8 mouse cellular contexts compared by ENCODE assay signal in the genomic region with DNA sequence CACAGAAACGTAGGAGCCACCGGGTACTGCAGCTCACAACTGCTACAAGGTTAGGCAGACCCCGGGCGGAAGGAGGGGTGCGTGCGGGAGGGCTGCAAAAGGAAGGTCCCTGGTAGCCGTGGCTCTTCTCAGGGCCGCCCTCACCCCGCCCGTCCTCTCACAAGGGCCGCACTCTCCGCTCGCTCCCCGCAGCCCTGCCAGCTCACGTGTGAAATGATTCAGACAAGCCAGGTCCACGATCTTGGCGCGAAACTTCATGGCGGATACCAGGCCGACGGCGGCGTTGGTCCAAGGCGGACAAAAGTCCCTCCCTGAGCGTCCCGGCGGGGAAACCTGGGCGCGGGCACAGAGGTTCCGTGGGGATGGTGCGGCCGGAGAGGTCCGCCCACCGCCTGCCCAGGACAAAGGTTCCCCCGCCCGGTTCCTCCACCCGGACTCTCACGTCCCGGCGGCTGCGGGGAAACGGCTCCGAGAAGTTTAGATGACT. TPM values are rescaled to one million over a fixed set of nuclear protein-coding genes. Genes with fewer than 3 reads are reported as not detected.
DNase-seq lines count a peak whose midpoint lies in the region; ATAC-seq and TF ChIP-seq lines count a peak whose summit lies in the region.

A gene (minus strand): TSS at position 339 of the 487 bp plus-strand sequence.

- peak; percentile 90 for ATAC-seq in embryonic facial prominence, embryonic 15.5 days (ENCODE audit: insufficient number of reproducible peaks, low FRiP score, low TSS enrichment, low read depth)
- ATAC-seq in kidney, embryonic 14.5 days (ENCODE audit: low FRiP score, low TSS enrichment) = peak; percentile 97
- ATAC-seq in limb, embryonic 15.5 days (ENCODE audit: insufficient number of reproducible peaks, low FRiP score, low TSS enrichment, low read depth) = peak; percentile 91

- H3K27ac ChIP-seq in bone marrow, adult 2 months (ENCODE audit: control insufficient read depth, insufficient read depth, low read depth, low read length, poor library complexity) = peak within 1 kb of the TSS; percentile 57
- peak within 1 kb of the TSS; percentile 92 for H3K27ac ChIP-seq in embryonic facial prominence, embryonic 15.5 days (replicated peaks)
- peak within 1 kb of the TSS; percentile 94 for H3K27ac ChIP-seq in kidney, embryonic 14.5 days (ENCODE audit: low read depth, low read length)
- peak within 1 kb of the TSS; percentile 94 for H3K27ac ChIP-seq in limb, embryonic 15.5 days

- no peak for TF ChIP-seq CTCF in bone marrow, adult 2 months (IDR thresholded peaks at IDR 0.05; ENCODE audit: control insufficient read depth, insufficient read depth, low read length)

- H3K9me3 ChIP-seq in embryonic facial prominence, embryonic 15.5 days (replicated peaks) = no peaks in the 10 kb centered on the region
- no peaks in the 10 kb centered on the region for H3K9me3 ChIP-seq in kidney, embryonic 14.5 days (ENCODE audit: control insufficient read depth, low read length)
- no peaks in the 10 kb centered on the region for H3K9me3 ChIP-seq in limb, embryonic 15.5 days

- peak; percentile 84 for DNase-seq in 416B (ENCODE audit: low read depth)
- peak; percentile 82 to 87 for DNase-seq in heart, adult 9 months (ENCODE audit: low spot score in 2 of 2)
- DNase-seq in monocyte, adult 2 months (ENCODE audit: low read depth in 1 of 2, low spot score in 2 of 2) = peak; percentile 51 to 56
- peak; percentile 77 to 78 for DNase-seq in spleen, postnatal 36 days (ENCODE audit: low spot score in 2 of 2)

- H3K36me3 ChIP-seq in embryonic facial prominence, embryonic 15.5 days = peaks cover 8% of the 10 kb centered on the region
- H3K36me3 ChIP-seq in kidney, embryonic 14.5 days (ENCODE audit: control insufficient read depth, insufficient read depth, low read length) = peaks cover 22% of the 10 kb centered on the region
- peaks cover 11% of the 10 kb centered on the region for H3K36me3 ChIP-seq in limb, embryonic 15.5 days

- H3K4me1 ChIP-seq in bone marrow, adult 2 months (ENCODE audit: control insufficient read depth, insufficient read depth, low read length) = no peaks in the 10 kb centered on the region
- peaks cover 11% of the 10 kb centered on the region for H3K4me1 ChIP-seq in embryonic facial prominence, embryonic 15.5 days
- peaks cover 9% of the 10 kb centered on the region; the same call in 1 of the 2 replicates for H3K4me1 ChIP-seq in kidney, embryonic 14.5 days (ENCODE audit: control insufficient read depth, insufficient read depth, low read length)
- peaks cover 9% of the 10 kb centered on the region for H3K4me1 ChIP-seq in limb, embryonic 15.5 days

- H3K4me2 ChIP-seq in embryonic facial prominence, embryonic 15.5 days (replicated peaks) = peak within 1 kb of the TSS; percentile 86
- H3K4me2 ChIP-seq in kidney, embryonic 14.5 days (replicated peaks; ENCODE audit: low read depth, low read length) = peak within 1 kb of the TSS; percentile 73
- H3K4me2 ChIP-seq in limb, embryonic 15.5 days = peak within 1 kb of the TSS; percentile 76

- H3K9ac ChIP-seq in embryonic facial prominence, embryonic 15.5 days = peak within 1 kb of the TSS; percentile 72
- peak within 1 kb of the TSS; percentile 91 for H3K9ac ChIP-seq in kidney, embryonic 14.5 days (ENCODE audit: low read depth, low read length)
- peak within 1 kb of the TSS; percentile 63 for H3K9ac ChIP-seq in limb, embryonic 15.5 days

- TF ChIP-seq POLR2A in bone marrow, adult 2 months (IDR thresholded peaks at IDR 0.05; ENCODE audit: borderline replicate concordance, control insufficient read depth, low read depth, low read length) = peak; percentile 90

- under 1% methylated on average over 43 of the region's 43 CpGs for WGBS in bone marrow, adult 2 months
- under 1% methylated on average over 43 of the region's 43 CpGs for WGBS in embryonic facial prominence, embryonic 15.5 days
- under 1% methylated on average over 43 of the region's 43 CpGs for WGBS in kidney, embryonic 14.5 days
- WGBS in limb, embryonic 15.5 days = under 1% methylated on average over 43 of the region's 43 CpGs

- H3K4me3 ChIP-seq in bone marrow, adult 2 months (replicated peaks; ENCODE audit: control insufficient read depth, low read depth, low read length) = peak within 1 kb of the TSS; percentile 91
- H3K4me3 ChIP-seq in embryonic facial prominence, embryonic 15.5 days (replicated peaks) = peak within 1 kb of the TSS; percentile 79
- H3K4me3 ChIP-seq in kidney, embryonic 14.5 days (ENCODE audit: low read length) = peak within 1 kb of the TSS; percentile 82
- H3K4me3 ChIP-seq in limb, embryonic 15.5 days = peak within 1 kb of the TSS; percentile 75

- H3K27me3 ChIP-seq in embryonic facial prominence, embryonic 15.5 days = no peaks in the 10 kb centered on the region
- H3K27me3 ChIP-seq in kidney, embryonic 14.5 days (ENCODE audit: control insufficient read depth, insufficient read depth, low read length) = no peaks in the 10 kb centered on the region
- H3K27me3 ChIP-seq in limb, embryonic 15.5 days = peaks cover 5% of the 10 kb centered on the region; the same call in 1 of the 2 replicates

RNA-seq across cellular contexts. Expression of the gene that starts here (rescaled TPM):
- 4.0 and 7.6 TPM in 2 replicates for polyA plus RNA-seq in bone marrow, adult 2 months (2011; ENCODE audit: insufficient read depth, insufficient read length, low replicate concordance, missing spikeins)
- 12.4 and 12.6 TPM in 2 replicates for polyA plus RNA-seq in embryonic facial prominence, embryonic 15.5 days (2015; fragmentation: Nextera tagmentation; extraction: Ambion mirVana)
- 18.4 and 26.4 TPM in 2 replicates for polyA plus RNA-seq in kidney, embryonic 14.5 days (2014; fragmentation: Nextera tagmentation; extraction: Ambion mirVana)
- 11.1 and 11.6 TPM in 2 replicates for polyA plus RNA-seq in limb, embryonic 15.5 days (2015; fragmentation: Nextera tagmentation; extraction: Ambion mirVana)

Comparison
In these comparisons a context has a peak if more than half of its experiments do, and no peak if none do; other contexts are left out.
1. Peak in every context shown above with its lines: DNase-seq, ATAC-seq, H3K4me3 ChIP-seq and H3K27ac ChIP-seq.